Mouse (Mus musculus) CH12.LX (cell line): ENCODE results near the gene Tle2. TPM values are rescaled to one million over a fixed set of nuclear protein-coding genes. Genes with fewer than 3 reads are reported as not detected.

Source experiments
- DNase-seq: peaks from one replicate; pipeline ENCODE4 v3.0.0-alpha.2; 2013; ENCODE audit errors: extremely low read depth
- H3K27ac ChIP-seq: 2 replicates; pipeline ENCODE4 v1.5.1; 2012; ENCODE audit warnings: low read depth, mild to moderate bottlenecking, control low read depth, moderate library complexity; ENCODE audit not compliant: insufficient read depth
- H3K27me3 ChIP-seq: replicated peaks from 2 replicates; pipeline ENCODE3; 2012; ENCODE audit warnings: inconsistent platforms
- H3K36me3 ChIP-seq, 2 experiments: replicated peaks in 1 of 2; 2 replicates each; pipeline versions ENCODE3 to v1.6.1; 2012; ENCODE audit warnings: inconsistent platforms in 1 of 2, low read length in 1 of 2, mild to moderate bottlenecking in 1 of 2, mixed read lengths in 1 of 2, moderate library complexity in 1 of 2; ENCODE audit not compliant: control insufficient read depth in 1 of 2, insufficient read depth in 1 of 2
- H3K4me1 ChIP-seq, 2 experiments: 2 replicates each; pipeline ENCODE4 v1.6.1; 2012; ENCODE audit warnings: inconsistent platforms in 1 of 2, moderate library complexity in 1 of 2; ENCODE audit not compliant: insufficient read depth in 2 of 2, control insufficient read depth in 1 of 2
- H3K4me2 ChIP-seq: 2 replicates; pipeline ENCODE4 v1.6.1; 2012; ENCODE audit warnings: low read depth, mild to moderate bottlenecking, control low read depth; ENCODE audit not compliant: poor library complexity, insufficient read depth, severe bottlenecking
- H3K4me3 ChIP-seq, 3 experiments: fragments of 150-350 bp in 1 of 3; sonication (generic) in 1 of 3; replicated peaks in 1 of 3; 2 replicates each; pipeline versions ENCODE3 to v1.5.1; 2011 to 2012; ENCODE audit warnings: low read depth in 2 of 3, low read length in 2 of 3, mild to moderate bottlenecking in 2 of 3, moderate library complexity in 2 of 3, control low read depth in 1 of 3, improper control_type of control experiment in 1 of 3, inconsistent platforms in 1 of 3, mixed read lengths in 1 of 3; ENCODE audit not compliant: poor library complexity in 1 of 3
- H3K79me2 ChIP-seq: replicated peaks from 2 replicates; pipeline ENCODE4 v1.6.1; 2012; ENCODE audit warnings: mild to moderate bottlenecking, moderate library complexity; ENCODE audit not compliant: control insufficient read depth, poor library complexity, insufficient read depth, severe bottlenecking; ENCODE audit errors: extremely low read depth
- H3K9ac ChIP-seq: 2 replicates; pipeline ENCODE4 v1.6.1; 2012; ENCODE audit warnings: low read depth, mild to moderate bottlenecking, control low read depth, moderate library complexity; ENCODE audit not compliant: insufficient read depth
- H3K9me3 ChIP-seq: replicated peaks from 2 replicates; pipeline ENCODE3; 2012; ENCODE audit warnings: low read length, inconsistent platforms, mixed read lengths
- BHLHE40 ChIP-seq: IDR thresholded peaks from 2 replicates; pipeline ENCODE4 v1.6.1; 2011; ENCODE audit warnings: mild to moderate bottlenecking, low read depth, low read length, improper control_type of control experiment
- CHD1 ChIP-seq: IDR thresholded peaks from 2 replicates; pipeline ENCODE4 v1.6.1; 2012; ENCODE audit warnings: low read depth, low read length, improper control_type of control experiment, inconsistent platforms
- CTCF ChIP-seq, 2 experiments: IDR thresholded peaks in 1 of 2; conservative IDR thresholded peaks in 1 of 2; 2 replicates each; pipeline ENCODE4 v1.5.1; 2011 to 2012; ENCODE audit warnings: low read depth in 2 of 2, low read length in 2 of 2, improper control_type of control experiment in 1 of 2, inconsistent platforms in 1 of 2, mild to moderate bottlenecking in 1 of 2, moderate library complexity in 1 of 2
- E2F4 ChIP-seq: IDR thresholded peaks from 2 replicates; pipeline ENCODE4 v1.6.1; 2011; ENCODE audit warnings: low read depth, low read length, improper control_type of control experiment; ENCODE audit not compliant: insufficient replicate concordance
- GABPA ChIP-seq: IDR thresholded peaks from 2 replicates; pipeline ENCODE4 v1.6.1; 2012; ENCODE audit warnings: low read depth, low read length, improper control_type of control experiment, inconsistent platforms; ENCODE audit not compliant: insufficient replicate concordance
- HCFC1 ChIP-seq: IDR thresholded peaks from 2 replicates; pipeline ENCODE4 v1.6.1; 2012; ENCODE audit warnings: low read depth, mild to moderate bottlenecking, inconsistent platforms, low read length, improper control_type of control experiment
- IRF4 ChIP-seq: IDR thresholded peaks from 2 replicates; pipeline ENCODE4 v1.6.1; 2014; ENCODE audit warnings: low read depth, mild to moderate bottlenecking, inconsistent platforms, low read length, improper control_type of control experiment
- JUN ChIP-seq: IDR thresholded peaks from 2 replicates; pipeline ENCODE4 v1.6.1; 2011; ENCODE audit warnings: low read depth, mild to moderate bottlenecking, low read length, improper control_type of control experiment, moderate library complexity; ENCODE audit not compliant: insufficient read depth
- KAT2A ChIP-seq: IDR thresholded peaks from 2 replicates; pipeline ENCODE4 v1.6.1; 2012; ENCODE audit warnings: low read length, improper control_type of control experiment, inconsistent platforms; ENCODE audit not compliant: insufficient replicate concordance
- MAFK ChIP-seq: IDR thresholded peaks from 2 replicates; pipeline ENCODE4 v1.6.1; 2011; ENCODE audit warnings: low read length, improper control_type of control experiment; ENCODE audit not compliant: insufficient replicate concordance
- MAX ChIP-seq: IDR thresholded peaks from 2 replicates; pipeline ENCODE4 v1.6.1; 2011; ENCODE audit warnings: low read length, improper control_type of control experiment
- MAZ ChIP-seq: IDR thresholded peaks from 2 replicates; pipeline ENCODE4 v1.6.1; 2012; ENCODE audit warnings: low read depth, mild to moderate bottlenecking, inconsistent platforms, low read length, improper control_type of control experiment, moderate library complexity
- MEF2A ChIP-seq: IDR thresholded peaks from 2 replicates; pipeline ENCODE4 v1.6.1; 2014; ENCODE audit warnings: low read depth, mild to moderate bottlenecking, inconsistent platforms, low read length, improper control_type of control experiment, borderline replicate concordance
- MXI1 ChIP-seq: IDR thresholded peaks from 2 replicates; pipeline ENCODE4 v1.6.1; 2011; ENCODE audit warnings: mild to moderate bottlenecking, low read depth, low read length, improper control_type of control experiment
- MYC ChIP-seq: IDR thresholded peaks from 2 replicates; pipeline ENCODE4 v1.6.1; 2011; ENCODE audit warnings: low read depth, mild to moderate bottlenecking, improper control_type of control experiment, low read length
- NELFE ChIP-seq: IDR thresholded peaks from 2 replicates; pipeline ENCODE4 v1.6.1; 2011; ENCODE audit warnings: low read depth, low read length, improper control_type of control experiment
- NRF1 ChIP-seq: IDR thresholded peaks from 2 replicates; pipeline ENCODE4 v1.6.1; 2014; ENCODE audit warnings: low read depth, mild to moderate bottlenecking, inconsistent platforms, low read length, improper control_type of control experiment, moderate library complexity
- PAX5 ChIP-seq: IDR thresholded peaks from 2 replicates; pipeline ENCODE4 v1.6.1; 2012; ENCODE audit warnings: low read length, inconsistent platforms, mixed read lengths
- POLR2A ChIP-seq: IDR thresholded peaks from 2 replicates; pipeline ENCODE4 v1.6.1; 2011; ENCODE audit warnings: low read depth, mild to moderate bottlenecking, improper control_type of control experiment, low read length
- POLR2AphosphoS2 ChIP-seq: IDR thresholded peaks from 2 replicates; pipeline ENCODE4 v1.6.1; 2011; ENCODE audit warnings: low read depth, low read length, improper control_type of control experiment
- RAD21 ChIP-seq: IDR thresholded peaks from 2 replicates; pipeline ENCODE4 v1.6.1; 2011; ENCODE audit warnings: low read depth, mild to moderate bottlenecking, low read length, improper control_type of control experiment, moderate library complexity
- RCOR1 ChIP-seq: conservative IDR thresholded peaks from 2 replicates; pipeline ENCODE4 v1.6.1; 2012; ENCODE audit warnings: low read depth, mild to moderate bottlenecking, inconsistent platforms, low read length, improper control_type of control experiment
- SIN3A ChIP-seq: IDR thresholded peaks from 2 replicates; pipeline ENCODE4 v1.6.1; 2012; ENCODE audit warnings: low read length, improper control_type of control experiment, inconsistent platforms
- SMC3 ChIP-seq: IDR thresholded peaks from 2 replicates; pipeline ENCODE4 v1.6.1; 2011; ENCODE audit warnings: low read depth, low read length, improper control_type of control experiment
- TBP ChIP-seq: conservative IDR thresholded peaks from 2 replicates; pipeline ENCODE4 v1.6.1; 2011; ENCODE audit warnings: low read depth, low read length, improper control_type of control experiment
- UBTF ChIP-seq: IDR thresholded peaks from 2 replicates; pipeline ENCODE4 v1.6.1; 2012; ENCODE audit warnings: low read depth, mild to moderate bottlenecking, inconsistent platforms, low read length, improper control_type of control experiment, moderate library complexity
- USF2 ChIP-seq: conservative IDR thresholded peaks from 2 replicates; pipeline ENCODE4 v1.6.1; 2011; ENCODE audit warnings: low read depth, low read length, improper control_type of control experiment
- ZC3H11A ChIP-seq: IDR thresholded peaks from 2 replicates; pipeline ENCODE4 v1.6.1; 2012; ENCODE audit warnings: low read depth, mild to moderate bottlenecking, inconsistent platforms, low read length, improper control_type of control experiment
- ZKSCAN1 ChIP-seq: IDR thresholded peaks from 2 replicates; pipeline ENCODE4 v1.6.1; 2012; ENCODE audit warnings: low read depth, inconsistent platforms, low read length, improper control_type of control experiment, borderline replicate concordance
- ZMIZ1 ChIP-seq: IDR thresholded peaks from 2 replicates; pipeline ENCODE4 v1.6.1; 2012; ENCODE audit warnings: low read depth, mild to moderate bottlenecking, inconsistent platforms, low read length, improper control_type of control experiment
- ZNF384 ChIP-seq: IDR thresholded peaks from 2 replicates; pipeline ENCODE4 v1.6.1; 2012; ENCODE audit warnings: low read depth, low read length, improper control_type of control experiment, inconsistent platforms
- dilution Hi-C: fragments of 300-500 bp; cut with MboI; formaldehyde crosslinking; loops from 2 replicates; pipeline ENCODE4 v1.14.3; 2020; ENCODE audit warnings: low sequenced_read_pairs; ENCODE audit not compliant: extremely low pct_unique_long_range_greater_than_20kb, extremely low pct_ligation_motif_present
- in situ Hi-C: fragments of 300-500 bp; cut with MboI; formaldehyde crosslinking; loops from 3 replicates; pipeline ENCODE4 v1.14.3; 2019; ENCODE audit warnings: low sequenced_read_pairs, low pct_ligation_motif_present, low pct_unique_long_range_greater_than_20kb, mixed read lengths
- polyA plus RNA-seq: library from polyadenylated mRNA; unstranded; fragments of >175 nt; gene quantifications from 2 replicates; pipeline ENCODE4 v1.2.1, GENCODE M21; 2012; ENCODE audit warnings: low read depth; ENCODE audit not compliant: insufficient read length
- total RNA-seq, 2 experiments: library from RNA; depleted of rRNA; stranded (reverse); fragments of 300-350 nt in 1 of 2; fragments of >200 nt in 1 of 2; gene quantifications; 2 replicates each; pipeline ENCODE4 v1.2.3; 2012 to 2014

Gene Tle2
- total and polyA plus RNA-seq, 3 experiments: 0.29 to 0.30 TPM; not detected in 1

DNA sequence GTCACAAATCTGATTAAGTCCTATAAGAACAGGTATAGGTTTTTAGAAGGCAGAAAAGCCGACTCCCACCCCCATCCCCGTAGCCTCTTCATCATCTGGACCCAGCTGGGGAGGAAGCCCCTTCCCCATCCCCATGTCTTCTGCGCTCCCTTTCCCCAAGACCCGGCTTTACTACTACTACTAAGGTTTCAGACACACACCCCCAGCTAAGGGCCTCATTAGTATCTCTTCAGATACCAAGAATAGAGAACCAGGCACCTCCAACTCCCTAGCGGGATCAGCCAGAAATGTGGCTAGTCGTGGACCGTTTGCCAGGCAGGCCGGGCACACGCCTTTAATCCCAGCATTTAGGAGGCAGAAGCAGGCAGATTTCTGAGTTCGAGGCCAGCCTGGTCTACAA is 25.7 kb downstream of the Tle2 start:
- Histone ChIP-seq H3K79me2 (no peaks in the 10 kb centered on the region), H3K4me1 (peaks cover 22 to 29% of the 10 kb centered on the region in 2 experiments), H3K36me3 (no peaks in the 10 kb centered on the region), H3K4me2 (no peak overlapping the region), H3K27ac (no peak overlapping the region), H3K27me3 (peaks cover 66% of the 10 kb centered on the region), H3K9me3 (no peaks in the 10 kb centered on the region), H3K4me3 (no peak overlapping the region), H3K9ac (no peak overlapping the region)
- TF ChIP-seq CTCF (conservative IDR thresholded peaks at IDR 0.05 in 1 of 2, IDR thresholded peaks at IDR 0.05 in 1 of 2; ENCODE audit: low read depth in 2 of 2, low read length in 2 of 2) (no peak), KAT2A (no peak), SIN3A (no peak), POLR2AphosphoS2 (no peak), TBP (no peak), GABPA (no peak), RCOR1 (no peak), RAD21 (no peak), MAFK (no peak), ZMIZ1 (no peak), UBTF (no peak), ZKSCAN1 (no peak), MAX (no peak), NELFE (no peak), MEF2A (no peak)
- dilution Hi-C loops: no loop called here
- in situ Hi-C loops: loop anchor here (5.0 to 10.0 kb wide), 2 partner anchors 38 to 105 kb away; partner anchors contain the start of gene Ncln
- no peak for DNase-seq

DNA sequence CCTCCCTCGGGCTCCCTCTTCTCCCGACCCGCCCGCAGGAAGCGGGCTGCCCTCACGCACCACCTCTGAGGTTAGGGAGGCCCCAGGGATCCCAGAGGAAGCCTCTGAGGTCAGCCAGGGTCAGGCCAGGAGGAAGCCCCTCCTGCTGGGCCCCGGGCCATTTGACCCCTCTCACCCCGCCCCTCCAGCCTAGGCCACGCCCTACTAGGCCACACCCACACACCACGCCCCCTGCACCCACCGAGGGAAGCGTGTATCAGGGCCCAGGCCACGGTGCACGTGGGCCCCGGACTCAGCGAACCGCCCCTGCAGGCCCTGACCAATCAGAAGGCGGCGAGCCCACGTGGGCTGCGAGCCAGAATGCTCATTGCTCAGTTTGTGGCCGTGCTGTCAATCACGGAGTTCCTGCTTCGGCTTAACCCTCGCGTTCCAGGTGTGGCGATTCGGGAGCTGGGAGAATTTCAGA is 26.4 kb downstream of the Tle2 start, which contains the start of gene Tle6:
Tle6 (minus strand) TSS at position 336 of the 466 bp plus-strand sequence.
- dilution Hi-C loops (no loop called here), in situ Hi-C loops (loop anchor here (5.0 to 10.0 kb wide), 2 partner anchors 38 to 106 kb away; partner anchors contain the start of gene Ncln)
- H3K9ac ChIP-seq: no peak within 1 kb of the TSS
- H3K36me3 ChIP-seq: no peaks in the 10 kb centered on the region
- no peaks in the 10 kb centered on the region for H3K79me2 ChIP-seq
- peak within 1 kb of the TSS in 1 of 3 experiments; percentile 24 for H3K4me3 ChIP-seq
- H3K4me2 ChIP-seq: peak within 1 kb of the TSS; percentile 66
- peaks cover 60% of the 10 kb centered on the region for H3K27me3 ChIP-seq
- peak; percentile 82 for DNase-seq
- no peaks in the 10 kb centered on the region for H3K9me3 ChIP-seq
- H3K4me1 ChIP-seq: peaks cover 22 to 29% of the 10 kb centered on the region in 2 experiments
- H3K27ac ChIP-seq: no peak within 1 kb of the TSS
- TF ChIP-seq SIN3A: peak; percentile 41; the same call in 1 of the 2 replicates
- TF ChIP-seq TBP: no peak
- peak; percentile 52; the same call in 1 of the 2 replicates for TF ChIP-seq USF2
- no peak for TF ChIP-seq CTCF (conservative IDR thresholded peaks at IDR 0.05 in 1 of 2, IDR thresholded peaks at IDR 0.05 in 1 of 2; ENCODE audit: low read depth in 2 of 2, low read length in 2 of 2)
- TF ChIP-seq GABPA: no peak
- no peak for TF ChIP-seq POLR2A
- peak; percentile 88 for TF ChIP-seq BHLHE40
- TF ChIP-seq ZMIZ1: 0 out of 2 replicates have a peak, but pooled peaks have one; percentile 32
- no peak for TF ChIP-seq JUN
- no peak for TF ChIP-seq ZNF384
- TF ChIP-seq ZKSCAN1: no peak
- TF ChIP-seq MXI1: peak; percentile 89
- peak; percentile 82; the same call in 1 of the 2 replicates for TF ChIP-seq MYC
- TF ChIP-seq HCFC1: peak; percentile 19; the same call in 1 of the 2 replicates
- TF ChIP-seq NELFE: 0 out of 2 replicates have a peak, but pooled peaks have one; percentile 33
- no peak for TF ChIP-seq KAT2A
- TF ChIP-seq ZC3H11A: no peak
- no peak for TF ChIP-seq SMC3
- TF ChIP-seq NRF1: 0 out of 2 replicates have a peak, but pooled peaks have one; percentile 12
- TF ChIP-seq MAZ: no peak
- TF ChIP-seq IRF4: no peak
- TF ChIP-seq CHD1: no peak
- no peak for TF ChIP-seq POLR2AphosphoS2
- TF ChIP-seq E2F4: no peak
- TF ChIP-seq PAX5: no peak
